Mouse (Mus musculus): ENCODE results near the gene Chd5. TPM values are rescaled to one million over a fixed set of nuclear protein-coding genes. Genes with fewer than 3 reads are reported as not detected.

Gene Chd5
- polyA plus RNA-seq, 1 experiment from 2014 or later = 0.03 TPM

DNA sequence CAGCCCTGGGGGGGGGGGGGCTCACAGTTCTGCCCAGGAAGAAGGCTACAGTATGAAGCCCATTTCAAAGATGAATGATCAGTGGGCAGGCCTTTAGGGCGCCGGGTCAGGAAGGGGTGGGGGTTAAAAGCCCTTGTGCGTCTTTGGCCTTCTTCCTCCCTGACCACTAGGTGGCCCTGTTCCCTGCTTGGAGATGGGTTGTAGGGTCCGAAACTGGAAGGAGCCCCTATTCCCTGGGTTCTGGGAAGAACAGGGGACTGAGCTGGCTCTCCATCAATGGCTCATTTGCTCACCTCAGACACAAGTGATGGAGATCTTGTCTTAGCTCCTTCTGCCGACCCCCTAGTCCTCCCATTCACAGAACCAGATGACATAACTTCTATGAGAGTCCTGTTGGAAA is 4.8 kb downstream of the Chd5 start:
- Histone ChIP-seq H3K36me3 (ENCODE audit: control insufficient read depth, insufficient read depth, low read length) (no peaks in the 10 kb centered on the region), H3K9ac (ENCODE audit: low read depth, low read length) (no peak overlapping the region), H3K4me2 (replicated peaks; ENCODE audit: low read depth, low read length) (no peak overlapping the region), H3K27me3 (ENCODE audit: control insufficient read depth, insufficient read depth, low read length) (peaks cover 30% of the 10 kb centered on the region), H3K9me3 (ENCODE audit: control insufficient read depth, low read length) (no peaks in the 10 kb centered on the region), H3K27ac (ENCODE audit: low read depth, low read length) (no peak overlapping the region), H3K4me1 (ENCODE audit: control insufficient read depth, insufficient read depth, low read length) (peaks cover 13% of the 10 kb centered on the region; the same call in 1 of the 2 replicates), H3K4me3 (ENCODE audit: low read length) (no peak overlapping the region)
- no peak for ATAC-seq (ENCODE audit: low FRiP score, low TSS enrichment)
- whole genome bisulfite sequencing = 11% methylated on average over 5 of the region's 5 CpGs

- ATAC-seq (ENCODE audit: low FRiP score, low TSS enrichment) = no peak
- H3K27me3 ChIP-seq (ENCODE audit: control insufficient read depth, insufficient read depth, low read length) = peaks cover 25% of the 10 kb centered on the region
- H3K9me3 ChIP-seq (ENCODE audit: control insufficient read depth, low read length) = no peaks in the 10 kb centered on the region
- H3K9ac ChIP-seq (ENCODE audit: low read depth, low read length) = no peak overlapping the region
- no peak overlapping the region for H3K27ac ChIP-seq (ENCODE audit: low read depth, low read length)
- no peak overlapping the region for H3K4me2 ChIP-seq (replicated peaks; ENCODE audit: low read depth, low read length)
- peaks cover under 1% of the 10 kb centered on the region; the same call in 1 of the 2 replicates for H3K4me1 ChIP-seq (ENCODE audit: control insufficient read depth, insufficient read depth, low read length)
- H3K36me3 ChIP-seq (ENCODE audit: control insufficient read depth, insufficient read depth, low read length) = no peaks in the 10 kb centered on the region
- 49% methylated on average over 7 of the region's 7 CpGs for WGBS
- no peak overlapping the region for H3K4me3 ChIP-seq (ENCODE audit: low read length)
These were observed 6.2 kb downstream of the Chd5 start for GRCm38 (mm10) chr4:152344651-152345050.

- peaks cover 23% of the 10 kb centered on the region for H3K27me3 ChIP-seq (ENCODE audit: control insufficient read depth, insufficient read depth, low read length)
- ATAC-seq (ENCODE audit: low FRiP score, low TSS enrichment) = no peak
- no peaks in the 10 kb centered on the region for H3K36me3 ChIP-seq (ENCODE audit: control insufficient read depth, insufficient read depth, low read length)
- H3K4me3 ChIP-seq (ENCODE audit: low read length) = no peak overlapping the region
- peaks cover 4% of the 10 kb centered on the region; the same call in 1 of the 2 replicates for H3K4me1 ChIP-seq (ENCODE audit: control insufficient read depth, insufficient read depth, low read length)
- no peak overlapping the region for H3K27ac ChIP-seq (ENCODE audit: low read depth, low read length)
- WGBS = 49% methylated on average over 7 of the region's 7 CpGs
- no peaks in the 10 kb centered on the region for H3K9me3 ChIP-seq (ENCODE audit: control insufficient read depth, low read length)
- no peak overlapping the region for H3K4me2 ChIP-seq (replicated peaks; ENCODE audit: low read depth, low read length)
- H3K9ac ChIP-seq (ENCODE audit: low read depth, low read length) = no peak overlapping the region
These were observed 6.9 kb downstream of the Chd5 start for GRCm38 (mm10) chr4:152345120-152345889.

GRCm38 (mm10) chr4:152349837-152350381 is 11.5 kb downstream of the Chd5 start:
- H3K4me1 ChIP-seq (ENCODE audit: control insufficient read depth, insufficient read depth, low read length) = peaks cover 4% of the 10 kb centered on the region; the same call in 1 of the 2 replicates

GRCm38 (mm10) chr4:152350722-152351421 is 12.4 kb downstream of the Chd5 start:
- H3K27ac ChIP-seq (ENCODE audit: low read depth, low read length) = no peak overlapping the region
- WGBS = 27% methylated on average over 8 of the region's 8 CpGs
- H3K4me2 ChIP-seq (replicated peaks; ENCODE audit: low read depth, low read length) = no peak overlapping the region
- peaks cover 4% of the 10 kb centered on the region; the same call in 1 of the 2 replicates for H3K4me1 ChIP-seq (ENCODE audit: control insufficient read depth, insufficient read depth, low read length)
- no peak for ATAC-seq (ENCODE audit: low FRiP score, low TSS enrichment)
- H3K4me3 ChIP-seq (ENCODE audit: low read length) = no peak overlapping the region
- no peaks in the 10 kb centered on the region for H3K9me3 ChIP-seq (ENCODE audit: control insufficient read depth, low read length)
- H3K27me3 ChIP-seq (ENCODE audit: control insufficient read depth, insufficient read depth, low read length) = peaks cover 18% of the 10 kb centered on the region
- no peaks in the 10 kb centered on the region for H3K36me3 ChIP-seq (ENCODE audit: control insufficient read depth, insufficient read depth, low read length)
- H3K9ac ChIP-seq (ENCODE audit: low read depth, low read length) = no peak overlapping the region

More at GRCm38 (mm10) chr4:152349837-152350381, 11.5 kb downstream of the Chd5 start:
- 5% methylated on average over 17 of the region's 17 CpGs for WGBS
- no peak for ATAC-seq (ENCODE audit: low FRiP score, low TSS enrichment)
- H3K9me3 ChIP-seq (ENCODE audit: control insufficient read depth, low read length) = no peaks in the 10 kb centered on the region
- no peak overlapping the region for H3K9ac ChIP-seq (ENCODE audit: low read depth, low read length)
- no peak overlapping the region for H3K27ac ChIP-seq (ENCODE audit: low read depth, low read length)
- peaks cover 18% of the 10 kb centered on the region for H3K27me3 ChIP-seq (ENCODE audit: control insufficient read depth, insufficient read depth, low read length)
- no peaks in the 10 kb centered on the region for H3K36me3 ChIP-seq (ENCODE audit: control insufficient read depth, insufficient read depth, low read length)
- no peak overlapping the region for H3K4me3 ChIP-seq (ENCODE audit: low read length)
- no peak overlapping the region for H3K4me2 ChIP-seq (replicated peaks; ENCODE audit: low read depth, low read length)

DNA sequence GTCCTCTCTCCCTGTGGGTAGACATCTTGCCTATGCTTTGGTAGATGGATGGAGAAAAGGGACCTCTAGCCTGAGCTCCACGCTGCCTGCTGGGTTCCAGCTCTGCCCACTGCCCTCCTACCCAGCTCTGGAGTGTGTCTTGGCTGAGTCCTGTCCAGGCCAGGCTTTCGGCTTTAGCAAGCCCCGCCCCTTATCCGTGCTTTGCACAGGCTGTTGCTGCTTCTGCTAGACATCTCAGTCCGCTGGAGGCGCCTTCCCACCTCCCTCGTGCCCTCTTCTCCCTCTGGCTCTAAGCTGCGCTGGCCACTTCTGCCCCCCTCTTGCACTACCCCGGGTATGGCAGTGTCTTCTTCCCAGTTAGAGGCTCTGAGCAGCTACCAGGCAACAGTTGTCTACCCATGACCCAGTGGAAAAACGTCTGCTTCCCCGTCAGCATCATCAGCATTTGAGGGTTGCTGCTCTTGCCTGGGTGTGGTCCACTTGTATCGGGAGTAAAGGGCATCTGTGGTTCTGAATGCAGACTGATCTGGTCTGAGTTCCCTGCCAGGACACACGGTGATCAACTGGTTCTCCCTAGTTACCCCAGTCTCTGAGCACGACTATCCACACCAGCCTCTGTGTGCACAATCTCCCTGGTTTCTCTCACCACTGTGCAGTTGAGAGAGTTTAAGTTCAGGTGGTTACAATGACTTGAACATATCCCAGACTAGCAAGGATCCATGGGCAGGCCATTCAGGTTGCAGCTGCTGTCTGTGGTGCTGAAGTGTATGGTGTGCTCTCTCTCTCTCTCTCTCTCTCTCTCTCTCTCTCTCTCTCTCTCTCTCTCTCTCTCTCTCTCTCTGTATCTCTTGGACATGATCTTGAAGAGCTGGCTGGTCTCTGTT is 13.2 kb downstream of the Chd5 start:
- H3K27ac ChIP-seq (ENCODE audit: low read depth, low read length) = no peak overlapping the region
- no peaks in the 10 kb centered on the region for H3K9me3 ChIP-seq (ENCODE audit: control insufficient read depth, low read length)
- peaks cover 4% of the 10 kb centered on the region; the same call in 1 of the 2 replicates for H3K4me1 ChIP-seq (ENCODE audit: control insufficient read depth, insufficient read depth, low read length)
- H3K27me3 ChIP-seq (ENCODE audit: control insufficient read depth, insufficient read depth, low read length) = peaks cover 18% of the 10 kb centered on the region
- ATAC-seq (ENCODE audit: low FRiP score, low TSS enrichment) = no peak
- no peak overlapping the region for H3K4me3 ChIP-seq (ENCODE audit: low read length)
- H3K9ac ChIP-seq (ENCODE audit: low read depth, low read length) = no peak overlapping the region
- H3K36me3 ChIP-seq (ENCODE audit: control insufficient read depth, insufficient read depth, low read length) = no peaks in the 10 kb centered on the region
- WGBS = 15% methylated on average over 14 of the region's 14 CpGs
- no peak overlapping the region for H3K4me2 ChIP-seq (replicated peaks; ENCODE audit: low read depth, low read length)

- Histone ChIP-seq H3K27me3 (ENCODE audit: control insufficient read depth, insufficient read depth, low read length) (peaks cover 11% of the 10 kb centered on the region), H3K9ac (ENCODE audit: low read depth, low read length) (no peak overlapping the region), H3K9me3 (ENCODE audit: control insufficient read depth, low read length) (no peaks in the 10 kb centered on the region)
These were observed 15.6 kb downstream of the Chd5 start for GRCm38 (mm10) chr4:152353886-152354637.

GRCm38 (mm10) chr4:152355672-152356071 is 17.2 kb downstream of the Chd5 start:
- 79% methylated on average over 7 of the region's 7 CpGs for WGBS
- Histone ChIP-seq H3K36me3 (ENCODE audit: control insufficient read depth, insufficient read depth, low read length) (no peaks in the 10 kb centered on the region), H3K27me3 (ENCODE audit: control insufficient read depth, insufficient read depth, low read length) (peaks cover 17% of the 10 kb centered on the region), H3K9me3 (ENCODE audit: control insufficient read depth, low read length) (no peaks in the 10 kb centered on the region), H3K4me2 (replicated peaks; ENCODE audit: low read depth, low read length) (no peak overlapping the region), H3K4me1 (ENCODE audit: control insufficient read depth, insufficient read depth, low read length) (peaks cover 3% of the 10 kb centered on the region; the same call in 1 of the 2 replicates), H3K9ac (ENCODE audit: low read depth, low read length) (no peak overlapping the region), H3K27ac (ENCODE audit: low read depth, low read length) (no peak overlapping the region), H3K4me3 (ENCODE audit: low read length) (no peak overlapping the region)
- ATAC-seq (ENCODE audit: low FRiP score, low TSS enrichment) = no peak

More at GRCm38 (mm10) chr4:152353886-152354637, 15.6 kb downstream of the Chd5 start:
- peaks cover 4% of the 10 kb centered on the region; the same call in 1 of the 2 replicates for H3K4me1 ChIP-seq (ENCODE audit: control insufficient read depth, insufficient read depth, low read length)
- no peak for ATAC-seq (ENCODE audit: low FRiP score, low TSS enrichment)
- WGBS = 61% methylated on average over 14 of the region's 14 CpGs
- no peaks in the 10 kb centered on the region for H3K36me3 ChIP-seq (ENCODE audit: control insufficient read depth, insufficient read depth, low read length)
- H3K4me2 ChIP-seq (replicated peaks; ENCODE audit: low read depth, low read length) = no peak overlapping the region
- no peak overlapping the region for H3K27ac ChIP-seq (ENCODE audit: low read depth, low read length)
- no peak overlapping the region for H3K4me3 ChIP-seq (ENCODE audit: low read length)
